Mouse (Mus musculus): ENCODE measurements around the gene Fam69b.

DNA sequence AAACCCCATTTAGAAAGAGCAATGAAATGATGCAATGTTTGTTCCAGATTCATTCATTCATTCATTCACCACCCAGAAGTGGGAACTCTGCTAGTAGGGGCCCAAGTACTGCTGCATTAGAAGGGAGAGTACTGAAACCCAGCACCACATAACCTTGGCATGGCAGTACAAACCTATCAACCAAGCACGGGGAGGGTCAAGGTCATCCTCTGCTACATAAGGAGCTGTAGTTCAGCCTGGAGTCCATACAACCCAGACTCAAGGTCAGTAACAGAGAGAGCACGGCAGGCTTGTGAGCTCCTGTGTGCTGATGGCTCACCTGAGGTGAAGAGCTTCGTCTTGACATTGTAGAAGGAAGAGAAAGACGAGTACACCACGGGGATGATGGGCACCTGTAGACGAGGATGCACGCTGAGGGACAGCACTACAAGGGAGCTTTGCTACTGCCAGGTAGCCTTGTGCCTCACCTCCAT is 33.8 kb upstream of the Fam69b start:
- TF ChIP-seq CTCF (IDR thresholded peaks at IDR 0.05; ENCODE audit: low read depth) (no peak), EP300 (IDR thresholded peaks at IDR 0.05; ENCODE audit: low read depth) (no peak)
